Mouse (Mus musculus) hindlimb bud, embryonic 11.5 days (tissue): ENCODE results near the gene Gab1.

ENCODE experiments used
- DNase-seq: peaks from one replicate; pipeline ENCODE4 v3.0.0-alpha.2; 2012; ENCODE audit warnings: low read depth, low spot score; ENCODE audit errors: extremely low spot score

Gab1 gene

DNA sequence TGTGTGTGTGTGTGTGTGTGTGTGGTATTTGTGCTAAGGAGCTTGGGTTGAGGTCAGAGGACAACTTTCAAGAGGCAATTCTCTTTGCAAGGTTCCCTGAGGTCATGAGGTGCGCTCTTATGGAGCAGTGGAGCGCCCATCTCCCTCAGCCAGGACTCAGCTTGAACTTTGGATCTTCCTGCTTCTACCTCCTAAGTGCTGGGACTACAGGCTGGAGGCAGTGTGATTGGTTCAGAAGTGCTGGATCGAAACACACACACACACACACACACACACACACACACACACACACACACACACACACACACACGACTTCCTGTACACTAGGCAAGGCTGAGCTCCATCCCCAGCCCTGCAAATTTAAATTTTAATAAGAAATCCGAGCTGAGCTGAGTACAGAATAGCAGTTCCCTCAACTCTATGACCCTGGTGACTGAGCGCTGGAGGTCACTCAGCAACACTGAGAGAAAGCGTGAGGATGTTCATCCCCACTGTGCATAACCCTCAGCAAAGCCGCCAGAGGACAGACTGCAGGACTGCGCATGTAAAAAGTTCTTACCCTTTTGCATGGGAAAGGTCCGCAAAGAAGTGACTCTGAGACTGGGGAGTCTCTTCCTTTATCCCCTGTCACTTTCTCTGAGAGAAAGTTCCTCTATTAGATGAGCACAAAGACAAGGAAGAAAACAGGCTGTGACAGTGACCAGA, 6.4 kb downstream of the Gab1 start:
- no peak for DNase-seq

DNA sequence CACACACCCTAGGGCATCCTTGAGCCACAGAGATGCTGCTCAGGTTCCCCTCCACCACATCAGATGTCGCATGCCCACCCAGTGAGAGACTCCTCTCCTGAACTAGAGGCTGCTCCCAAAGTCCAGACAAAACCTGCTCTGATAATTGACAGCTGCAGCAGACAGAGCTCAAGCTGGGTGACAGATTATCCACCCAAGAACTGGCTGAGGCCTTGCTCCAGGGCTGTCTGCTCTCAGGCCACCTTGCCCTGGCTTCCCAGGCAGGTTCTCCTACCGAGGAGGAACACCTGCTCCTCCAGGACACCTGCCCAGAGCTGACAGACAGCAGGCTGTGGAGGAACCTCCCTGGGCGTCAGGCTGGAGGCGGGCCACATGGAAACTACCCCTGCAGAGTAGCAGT, 7.6 kb downstream of the Gab1 start:
- DNase-seq: no peak

DNA sequence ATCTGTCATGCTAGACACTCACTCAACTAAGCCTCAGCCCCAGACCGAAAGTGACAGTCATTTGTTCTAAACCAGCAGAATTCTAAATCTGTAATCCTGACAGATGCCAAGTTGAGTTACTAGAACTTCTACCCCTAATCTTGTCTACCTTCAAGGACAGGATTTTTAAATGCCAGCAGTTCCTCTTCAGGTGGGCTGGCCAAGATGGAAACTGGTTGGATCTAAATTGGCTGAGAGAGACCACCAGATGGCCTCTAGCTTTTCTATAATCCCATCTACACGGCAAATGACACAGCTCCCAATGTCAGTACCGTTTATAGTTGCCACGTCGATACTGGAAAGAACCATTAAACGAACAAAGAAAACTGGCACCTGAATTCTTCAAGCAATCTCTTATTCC, 8.9 kb downstream of the Gab1 start:
- DNase-seq: no peak

DNA sequence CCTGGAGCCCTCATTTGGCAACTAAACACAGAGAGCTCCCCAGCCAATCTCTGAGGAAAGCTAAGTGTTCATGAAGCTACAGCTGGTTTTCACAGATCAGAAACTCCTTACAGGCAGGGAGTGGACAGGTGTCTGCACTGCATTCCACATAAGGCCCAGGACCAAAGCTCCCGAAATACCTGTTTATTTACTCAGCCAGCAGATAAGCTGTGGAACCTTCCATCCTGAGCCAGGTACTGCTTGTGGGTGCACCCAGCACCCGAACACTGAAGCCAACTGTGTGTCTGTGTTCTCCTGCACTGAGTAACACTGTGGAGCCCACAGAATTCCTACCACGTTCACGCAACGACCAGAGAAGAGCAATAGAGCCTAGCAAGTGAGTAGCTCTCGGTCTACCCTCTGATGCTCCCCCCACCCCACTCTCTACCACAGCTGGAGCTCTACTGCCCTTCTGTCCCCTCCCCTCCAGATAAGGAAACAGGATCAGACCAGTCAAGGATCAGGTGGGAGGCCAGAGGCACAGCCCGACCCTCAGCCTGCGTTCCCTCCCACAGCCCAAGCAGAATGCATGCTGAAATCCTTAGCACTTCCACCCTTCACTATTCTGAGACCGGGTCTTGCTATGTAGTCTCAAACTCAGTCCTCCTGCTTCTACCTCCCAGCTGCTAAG, 9.6 kb downstream of the Gab1 start:
- no peak for DNase-seq

DNA sequence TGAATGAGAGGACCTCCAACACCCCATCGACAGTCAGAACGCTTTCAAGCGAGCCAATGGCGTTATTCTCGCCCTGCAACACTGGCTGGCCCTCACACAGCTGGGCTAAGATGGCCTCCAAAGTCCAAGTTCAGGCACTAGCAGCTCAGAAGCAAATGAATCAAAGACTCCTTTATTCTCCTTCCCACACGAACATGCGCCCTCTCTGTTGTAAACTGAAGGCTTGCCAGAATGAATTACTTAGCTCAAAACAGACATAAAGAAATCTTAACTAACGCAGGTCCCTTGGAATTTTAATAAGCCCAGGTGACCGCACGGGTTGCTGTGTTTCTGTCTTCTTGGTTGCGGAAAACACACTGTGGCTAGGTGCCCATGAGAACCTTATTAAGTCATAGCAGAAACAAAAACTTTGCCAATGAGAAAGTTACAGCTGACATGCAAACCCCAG, 10.4 kb downstream of the Gab1 start:
- DNase-seq: no peak

DNA sequence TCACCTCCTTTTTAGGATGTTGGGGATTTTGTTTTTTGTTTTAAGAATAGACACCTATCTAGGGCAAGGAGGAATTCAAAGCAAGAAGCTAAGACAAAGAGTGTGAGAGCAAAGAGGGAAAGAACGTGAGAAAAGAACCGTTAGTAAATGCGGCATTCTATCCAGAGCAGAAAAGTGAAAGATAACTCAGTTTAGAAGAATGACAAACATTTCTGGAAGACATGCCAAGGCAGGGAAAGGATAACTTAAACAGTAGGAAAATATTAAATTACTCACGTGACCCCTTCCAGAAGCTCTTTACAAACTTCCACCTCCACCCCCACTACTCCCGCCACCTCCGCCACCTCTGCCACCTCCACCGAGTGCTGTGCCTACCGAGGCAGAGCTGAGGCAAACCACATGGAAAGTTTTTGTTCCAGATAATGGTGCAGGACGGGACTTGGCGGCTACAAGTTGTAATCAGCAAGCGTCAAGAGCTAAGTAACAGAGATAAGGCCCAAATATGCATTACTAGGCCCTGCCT, 11.5 kb downstream of the Gab1 start:
- DNase-seq: no peak

DNA sequence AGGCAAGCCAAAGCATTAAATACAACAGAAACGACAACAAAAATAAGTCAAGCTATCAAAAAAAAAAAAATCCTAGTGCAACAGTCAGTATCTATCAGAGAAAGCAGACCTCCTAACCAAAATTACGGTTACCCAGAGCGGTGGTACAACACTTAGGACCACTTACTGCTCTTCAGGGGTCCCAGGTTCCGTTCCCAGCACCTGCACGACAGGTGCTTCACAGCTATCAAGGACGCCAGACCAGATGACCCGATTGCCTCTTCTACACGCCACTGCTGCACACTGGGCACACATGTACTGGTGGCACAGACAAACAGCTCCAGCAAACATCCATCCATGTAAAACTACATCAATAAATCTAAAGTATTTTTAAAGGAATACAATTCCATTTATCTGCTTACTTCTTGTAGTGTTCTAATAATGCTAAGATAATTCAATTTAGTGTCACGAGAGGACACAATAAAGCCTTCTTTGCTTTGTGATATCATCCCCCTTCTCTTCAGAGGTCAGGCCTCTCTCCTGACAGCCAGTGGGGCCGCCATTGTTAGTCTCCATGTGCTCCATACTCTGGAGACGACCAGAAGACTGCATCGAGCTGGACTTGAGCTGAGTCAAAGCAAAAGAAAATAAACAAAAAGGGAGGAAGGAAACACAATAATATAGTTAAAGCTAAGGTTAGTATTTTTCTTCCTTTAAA, 12.2 kb downstream of the Gab1 start:
- DNase-seq: no peak

DNA sequence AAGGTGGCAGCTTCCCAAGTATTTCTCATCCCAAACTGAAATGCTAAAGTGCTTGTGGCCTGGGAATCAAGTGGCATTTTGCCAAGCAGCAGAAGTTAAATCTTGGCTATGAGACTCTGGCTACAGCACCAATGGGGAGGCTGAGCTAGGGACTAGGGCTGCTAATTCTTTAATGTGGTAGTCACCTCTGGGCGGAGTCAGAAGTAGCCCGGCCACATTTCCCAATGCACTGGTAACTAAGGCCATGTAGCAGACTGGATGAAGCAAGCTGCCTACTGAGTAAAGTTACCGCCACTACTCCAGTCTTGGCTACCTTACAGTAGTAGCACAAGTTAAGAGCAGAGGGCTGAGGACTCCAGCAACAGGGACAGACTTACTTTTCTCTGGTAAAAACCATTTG, 12.7 kb downstream of the Gab1 start:
- no peak for DNase-seq

DNA sequence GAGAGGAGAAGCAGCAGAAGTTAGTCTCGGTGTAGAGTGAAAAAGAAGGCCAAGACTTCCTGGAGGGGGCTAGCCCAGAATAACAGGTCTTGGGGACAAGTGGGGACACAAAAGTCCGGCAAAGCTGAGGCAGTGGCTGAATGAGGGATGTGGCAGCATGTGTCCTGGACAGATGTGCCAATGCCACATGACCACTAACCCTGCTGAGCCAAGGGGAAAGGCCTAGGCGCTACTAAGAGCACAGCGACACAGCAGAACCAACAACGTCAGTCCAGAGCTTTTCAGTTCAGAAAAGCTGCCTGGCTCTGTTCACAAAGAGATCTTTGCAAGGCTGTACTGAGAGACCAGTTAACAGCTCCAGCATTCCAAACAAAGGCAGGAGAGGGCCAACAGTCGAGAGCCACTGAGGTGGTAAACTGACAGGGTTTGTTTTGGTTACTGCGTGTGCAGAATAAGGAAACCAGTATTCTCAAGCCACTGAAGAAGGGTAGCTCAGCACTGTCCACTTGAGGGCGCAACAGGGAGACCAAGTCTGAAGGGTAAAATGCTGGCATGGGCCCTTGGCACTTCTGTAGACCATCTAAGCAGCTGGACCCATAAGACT, 15.0 kb downstream of the Gab1 start:
- no peak for DNase-seq

DNA sequence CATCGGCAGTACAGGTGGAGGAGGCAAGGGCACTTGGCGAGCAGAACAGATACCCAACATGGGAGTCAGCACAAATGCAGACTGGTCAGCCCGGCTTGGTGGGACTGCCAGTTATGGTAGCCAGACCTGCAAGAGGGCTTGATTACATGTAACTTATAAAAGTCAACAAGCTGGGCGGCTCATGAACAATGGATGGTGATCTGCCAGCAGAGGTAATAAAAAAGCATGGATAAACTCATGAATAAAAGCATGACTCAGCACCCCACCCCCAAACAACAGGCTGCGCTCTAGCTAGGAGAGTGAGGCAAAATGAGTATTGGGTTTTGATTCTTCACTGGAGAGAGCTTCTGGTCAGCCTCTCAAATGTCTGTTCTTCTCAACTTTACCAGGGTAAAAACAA, 16.9 kb downstream of the Gab1 start:
- DNase-seq: no peak

DNA sequence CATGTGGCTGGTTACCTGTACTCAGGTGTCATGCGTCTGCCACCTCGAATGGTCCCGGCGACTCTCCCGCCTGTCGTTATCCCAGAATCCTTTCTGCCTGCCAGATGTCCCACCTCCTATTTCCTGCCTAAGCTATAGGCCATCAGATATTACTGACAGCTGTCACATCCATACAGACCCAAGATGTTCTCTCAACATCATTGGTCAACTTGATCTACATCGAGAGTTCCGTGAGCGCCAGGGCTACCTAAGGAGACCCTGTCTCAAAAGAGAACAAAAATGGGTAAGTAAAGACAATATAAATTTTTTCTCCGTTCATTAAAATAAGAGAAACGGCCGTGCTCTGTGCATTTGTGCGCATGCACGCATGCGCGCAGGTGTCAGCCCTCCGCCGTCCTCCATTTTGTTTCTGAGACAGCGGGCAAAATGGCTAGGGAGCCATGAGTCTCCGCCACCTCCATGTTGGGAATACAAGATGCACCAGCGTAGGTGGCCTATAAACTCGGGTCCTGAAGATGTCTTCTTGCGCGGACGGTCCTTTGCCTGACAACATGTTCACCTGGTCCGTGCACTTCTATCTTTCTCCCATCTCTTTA, 21.0 kb downstream of the Gab1 start:
- DNase-seq: no peak

DNA sequence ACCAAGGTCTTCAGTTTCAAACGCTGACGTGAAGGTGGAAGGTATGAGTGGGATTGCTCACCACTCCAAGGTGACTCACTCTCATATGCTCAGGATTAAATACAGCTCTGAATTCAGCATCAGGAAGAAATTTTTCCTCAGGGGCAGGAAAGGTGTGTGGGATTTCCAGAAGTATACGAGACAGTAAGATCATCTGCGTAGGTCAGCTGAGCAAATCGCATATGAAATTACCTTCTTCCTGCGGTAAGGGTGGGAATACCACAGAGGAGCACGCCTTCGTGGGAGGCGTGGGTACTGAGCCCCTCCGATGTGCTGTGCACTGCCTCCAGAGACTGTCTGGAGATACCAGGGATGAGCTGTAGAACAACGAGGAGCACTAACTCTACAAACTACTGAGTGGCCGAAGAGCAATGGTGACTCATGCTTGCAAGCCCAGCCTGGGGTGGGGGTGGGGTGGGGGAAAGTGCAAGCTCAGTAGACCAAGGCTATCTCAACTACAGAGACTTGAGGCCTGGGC, 22.4 kb downstream of the Gab1 start:
- DNase-seq: no peak

DNA sequence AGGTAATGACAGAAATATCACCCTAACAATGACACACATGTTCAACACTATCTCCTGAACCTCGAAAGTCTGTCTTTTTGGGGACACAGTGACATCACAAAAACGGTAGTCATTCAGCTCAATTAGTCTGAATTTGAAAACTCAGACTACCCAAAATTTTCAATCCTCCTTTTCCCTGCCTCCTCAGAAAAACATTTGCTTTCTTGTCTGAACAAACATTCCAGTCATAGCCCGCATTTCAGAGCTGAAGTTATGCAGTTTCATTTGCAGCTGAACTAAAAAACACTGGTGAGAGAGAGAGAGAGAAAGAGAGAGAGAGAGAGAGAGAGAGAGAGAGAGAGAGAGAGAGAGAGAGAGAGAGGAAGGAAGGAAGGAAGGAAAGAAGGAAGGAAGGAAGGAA, 23.2 kb downstream of the Gab1 start:
- DNase-seq: no peak

DNA sequence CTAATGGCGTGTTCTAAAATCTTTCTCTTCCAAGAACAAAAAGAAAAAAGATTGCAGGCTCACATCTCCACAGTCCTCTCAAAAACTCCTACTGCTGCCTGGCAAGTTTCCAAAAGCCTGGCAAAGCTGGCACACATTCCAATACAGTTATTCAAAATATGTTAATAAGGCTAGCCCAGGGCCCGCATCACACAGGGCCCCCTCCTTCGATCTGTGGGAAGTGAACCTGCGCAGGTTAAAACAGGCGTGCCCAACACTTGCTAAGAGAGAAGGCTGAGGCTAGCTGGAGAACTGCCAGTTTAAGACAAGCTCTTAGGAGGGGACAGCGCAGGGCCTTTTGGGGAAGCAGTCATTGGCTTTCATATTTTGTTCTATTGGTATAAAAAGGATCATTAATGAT, 23.7 kb downstream of the Gab1 start:
- no peak for DNase-seq

DNA sequence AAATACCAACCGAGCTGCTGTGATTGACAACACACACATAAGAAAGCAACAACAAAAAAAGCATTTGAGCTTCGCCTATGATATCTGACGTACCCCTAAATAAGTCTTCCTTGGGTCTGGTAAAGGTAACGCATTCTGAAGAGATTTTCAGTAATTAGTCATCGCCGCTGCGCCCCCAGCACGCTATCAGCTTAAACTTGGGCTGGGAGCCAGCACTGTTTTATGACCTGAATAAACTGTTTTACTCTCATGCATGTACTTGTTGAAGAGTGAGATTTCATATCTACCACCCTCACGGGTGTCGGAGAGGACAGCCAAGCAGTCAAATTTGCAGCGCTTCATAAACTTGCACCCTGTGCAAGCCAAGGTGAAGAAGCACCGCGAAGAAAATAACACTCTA, 26.7 kb downstream of the Gab1 start:
- no peak for DNase-seq

DNA sequence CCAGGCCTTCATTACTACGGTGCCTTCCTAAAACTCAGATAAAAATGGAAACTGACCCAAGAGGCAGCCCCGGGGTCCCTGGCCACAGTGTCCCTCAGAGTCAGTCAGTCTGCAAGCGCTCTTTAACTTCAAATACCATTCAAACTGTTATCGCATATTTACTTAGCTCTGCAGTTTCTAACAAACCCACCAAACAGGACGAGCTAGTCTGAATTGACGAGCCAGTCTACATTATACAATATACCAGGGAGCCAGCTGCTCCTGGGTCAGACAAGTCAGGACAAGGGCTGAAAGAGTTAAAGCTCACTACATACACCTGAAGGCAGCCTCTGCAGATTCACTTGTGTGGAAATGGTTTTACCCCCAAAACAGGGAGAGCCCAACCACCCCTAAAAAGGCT, 27.1 kb downstream of the Gab1 start:
- DNase-seq: no peak

DNA sequence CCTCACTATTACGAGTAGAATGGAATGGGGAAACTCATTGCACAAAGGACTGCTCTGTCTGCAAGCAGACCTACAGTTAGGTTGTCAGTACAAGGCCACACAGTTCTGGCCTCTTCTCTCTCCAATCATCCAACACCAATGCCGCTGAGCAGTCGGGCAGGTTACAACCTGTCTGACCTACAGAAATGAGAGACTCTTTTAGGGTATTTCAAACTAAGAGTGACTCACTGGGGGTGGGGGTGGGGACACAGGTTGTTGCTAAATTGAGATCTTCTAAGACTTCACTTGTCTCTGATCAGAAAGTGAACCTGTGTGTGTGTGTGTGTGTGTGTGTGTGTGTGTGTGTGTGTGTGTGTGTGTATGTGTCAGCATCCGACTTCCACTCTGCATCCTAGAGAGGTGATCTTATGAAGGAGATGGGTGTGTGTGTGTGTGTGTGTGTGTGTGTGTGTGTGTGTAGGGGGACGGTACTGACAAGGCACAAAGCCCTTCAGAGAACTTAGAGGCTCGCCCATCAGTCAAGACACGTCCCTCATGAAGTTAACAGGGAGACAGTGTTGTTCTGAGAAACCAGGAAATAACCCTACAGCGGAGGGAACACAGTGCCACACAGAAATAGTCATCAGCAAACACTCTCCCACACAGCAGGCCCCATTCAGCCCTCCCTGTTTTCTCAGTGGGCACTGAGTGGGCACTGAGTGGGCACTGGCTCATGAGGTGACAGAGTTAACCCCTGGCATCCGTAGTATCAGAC, 27.7 kb downstream of the Gab1 start:
- DNase-seq: no peak

DNA sequence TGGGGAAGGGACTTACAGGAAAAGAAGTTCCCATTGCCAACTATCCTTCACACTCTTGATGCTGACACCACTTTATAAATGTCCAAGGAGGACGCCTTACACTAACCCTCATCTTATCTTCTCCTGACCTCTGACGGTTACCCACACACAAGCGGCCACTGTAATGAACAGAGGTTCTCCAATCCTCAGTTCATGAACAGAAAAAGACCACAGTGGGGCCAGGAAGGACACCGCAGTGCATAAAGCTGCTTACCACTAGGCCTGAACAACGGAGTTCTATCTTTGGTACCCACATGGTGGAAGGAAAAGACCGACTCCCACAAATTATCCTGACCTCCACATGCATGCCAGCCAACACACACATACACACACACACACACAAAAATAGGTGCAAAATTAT, 28.7 kb downstream of the Gab1 start:
- no peak for DNase-seq

DNA sequence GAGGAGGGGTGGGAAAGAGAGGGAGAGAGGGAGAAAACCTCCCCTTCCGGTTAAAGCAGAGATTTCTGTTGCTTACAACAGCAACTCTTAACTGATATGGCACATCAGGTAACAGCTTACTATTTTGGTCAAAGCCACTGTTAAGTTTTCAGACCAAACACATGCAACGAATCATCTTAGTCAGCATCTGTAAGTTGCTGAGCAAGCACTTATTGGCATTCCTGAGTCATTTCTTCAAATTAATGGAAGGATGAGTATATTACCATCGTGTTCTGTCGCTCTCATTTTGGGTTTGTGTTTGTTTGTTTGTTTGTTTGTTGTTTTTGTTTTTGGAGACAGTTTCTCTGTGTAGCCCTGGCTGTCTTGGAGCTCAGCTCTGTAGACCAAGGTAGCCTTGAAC, 30.3 kb downstream of the Gab1 start:
- no peak for DNase-seq

DNA sequence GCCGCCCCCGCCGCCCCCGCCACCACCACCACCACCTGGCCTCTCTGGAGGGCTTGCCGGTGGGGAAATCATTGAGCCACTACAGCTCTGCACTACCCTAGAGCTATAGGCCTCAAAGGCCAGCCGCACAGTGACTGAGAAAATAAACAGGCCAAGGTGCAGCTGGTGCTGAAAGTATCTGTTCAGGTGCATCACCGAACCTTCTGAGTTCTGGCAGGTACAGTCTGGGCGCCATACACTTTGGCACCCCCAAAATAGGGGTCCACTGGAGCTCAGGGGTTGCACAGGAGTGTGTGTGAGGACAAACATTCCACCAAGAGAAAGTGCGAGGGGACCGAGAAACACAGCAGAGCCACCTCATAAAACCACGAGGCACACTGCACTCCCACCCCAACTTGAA, 31.7 kb downstream of the Gab1 start:
- no peak for DNase-seq
